Mouse (Mus musculus) heart, embryonic 14.5 days (tissue): ENCODE results near the gene H2-M10.5. TPM values are rescaled to one million over a fixed set of nuclear protein-coding genes. Genes with fewer than 3 reads are reported as not detected.
"Not testable (repeated sequence)": the region's sequence is repeated elsewhere in the genome, so short reads cannot be mapped to it uniquely, and the experiment has no call there.

Source experiments
- ATAC-seq: fragments of 200-750 bp; cut with Nextera tagmentation; 2 replicates; pipeline ENCODE4 v1.8.0; 2017; ENCODE audit warnings: low read depth, moderate TSS enrichment; ENCODE audit not compliant: insufficient number of reproducible peaks, insufficient read depth, low FRiP score
- H3K27ac ChIP-seq, 2 experiments: fragments of 200-500 bp in 1 of 2; fragments of 300-500 bp in 1 of 2; sonication (generic) in 1 of 2; replicated peaks in 1 of 2; 2 replicates each; pipeline ENCODE4 v1.5.1; 2012 to 2014; ENCODE audit warnings: low read depth in 2 of 2, low read length in 2 of 2, control low read depth in 1 of 2, mild to moderate bottlenecking in 1 of 2, mixed read lengths in 1 of 2; ENCODE audit not compliant: control insufficient read depth in 1 of 2, insufficient read depth in 1 of 2
- H3K27me3 ChIP-seq: fragments of 300-500 bp; sonication (generic); 2 replicates; pipeline ENCODE4 v1.6.1; 2014; ENCODE audit warnings: mild to moderate bottlenecking, low read length, control low read depth; ENCODE audit not compliant: control insufficient read depth, insufficient read depth
- H3K36me3 ChIP-seq: fragments of 300-500 bp; sonication (generic); 2 replicates; pipeline ENCODE4 v1.6.1; 2014; ENCODE audit warnings: mild to moderate bottlenecking, control low read depth, low read length, mixed read lengths; ENCODE audit not compliant: control insufficient read depth, insufficient read depth
- H3K4me1 ChIP-seq, 2 experiments: fragments of 200-500 bp in 1 of 2; fragments of 300-500 bp in 1 of 2; sonication (generic) in 1 of 2; 2 replicates each; pipeline ENCODE4 v1.6.1; 2012 to 2014; ENCODE audit warnings: low read length in 2 of 2, control low read depth in 1 of 2, mixed read lengths in 1 of 2; ENCODE audit not compliant: control insufficient read depth in 2 of 2, insufficient read depth in 2 of 2
- H3K4me2 ChIP-seq: fragments of 300-500 bp; sonication (generic); 2 replicates; pipeline ENCODE4 v1.6.1; 2014; ENCODE audit warnings: mild to moderate bottlenecking, low read length
- H3K4me3 ChIP-seq, 2 experiments: fragments of 200-500 bp in 1 of 2; fragments of 300-500 bp in 1 of 2; sonication (generic) in 1 of 2; 2 replicates each; pipeline ENCODE4 v1.5.1; 2012 to 2014; ENCODE audit warnings: low read length in 2 of 2, mild to moderate bottlenecking in 2 of 2, control low read depth in 1 of 2, low read depth in 1 of 2, moderate library complexity in 1 of 2; ENCODE audit not compliant: control insufficient read depth in 1 of 2, insufficient read depth in 1 of 2
- H3K9ac ChIP-seq: fragments of 300-500 bp; sonication (generic); 2 replicates; pipeline ENCODE4 v1.6.1; 2014; ENCODE audit warnings: mild to moderate bottlenecking, low read length
- H3K9me3 ChIP-seq: fragments of 300-500 bp; sonication (generic); 2 replicates; pipeline ENCODE4 v1.6.1; 2016; ENCODE audit warnings: low read length, control low read depth; ENCODE audit not compliant: control insufficient read depth
- WGBS: fragments of 180-500 bp; shearing (Covaris S2); extraction: QIAGEN DNeasy Blood & Tissue Kit; methylation state at CpG from one replicate; pipeline ENCODE4 v1.1.7; 2014; 5-methylcytosine and 5-hydroxymethylcytosine counted together
- polyA plus RNA-seq: library from polyadenylated mRNA; unstranded; fragments of >200 nt; fragmentation: Nextera tagmentation; extraction: Ambion mirVana; gene quantifications from 2 replicates; pipeline ENCODE4 v1.2.1, GENCODE M21; 2014

Gene H2-M10.5
- polyA plus RNA-seq = not detected in 2 replicates

DNA sequence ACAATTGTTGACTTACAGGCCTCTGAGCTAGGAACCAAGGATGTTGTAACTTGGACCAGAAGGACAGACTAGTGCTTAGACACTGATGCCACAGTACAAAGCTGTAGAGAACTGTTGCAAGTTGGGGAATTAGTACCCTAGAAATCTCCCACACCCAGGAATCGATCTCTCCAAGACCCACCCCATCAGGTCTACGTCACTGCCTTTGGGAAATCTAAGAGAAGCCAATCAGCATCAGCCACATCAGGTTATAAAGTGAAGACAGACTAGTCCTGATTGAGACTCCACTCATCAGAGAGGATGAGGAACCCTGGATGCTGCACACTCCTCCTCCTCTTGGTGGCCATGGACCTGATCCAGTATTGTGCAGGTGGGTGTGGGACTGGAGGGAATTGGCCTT lies at the start of gene H2-M10.5:
TSS of gene H2-M10.5 (plus strand) at position 301 of the 400 bp plus-strand sequence.
- not testable (repeated sequence) for H3K9me3 ChIP-seq, H3K9ac ChIP-seq, H3K27ac ChIP-seq, ATAC-seq, H3K4me1 ChIP-seq, H3K4me3 ChIP-seq, H3K27me3 ChIP-seq, H3K36me3 ChIP-seq, H3K4me2 ChIP-seq
- 81% methylated on average over 2 of the region's 2 CpGs for WGBS

DNA sequence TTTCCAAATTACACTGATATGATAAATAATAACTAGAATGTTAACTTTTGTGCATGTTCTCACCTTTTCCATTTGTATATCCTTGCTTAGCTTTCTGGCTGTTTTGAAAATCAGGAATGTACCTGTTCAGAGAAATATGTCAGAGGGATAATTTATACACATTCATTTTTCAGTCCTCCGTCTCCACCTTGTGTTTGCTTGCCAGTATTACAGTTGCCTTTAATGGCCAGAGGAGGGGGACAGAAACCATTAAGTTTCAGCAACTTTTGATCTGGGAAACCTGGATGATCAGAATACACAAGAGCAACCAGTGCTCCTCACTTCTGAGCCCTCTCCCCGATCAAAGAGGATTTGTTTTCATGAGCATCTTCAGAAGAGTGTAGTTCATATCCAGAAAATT lies 46.7 kb upstream of the H2-M10.5 start:
- Histone ChIP-seq H3K36me3 (no peaks in the 10 kb centered on the region), H3K27ac (no peak overlapping the region), H3K4me1 (no peaks in the 10 kb centered on the region), H3K27me3 (no peaks in the 10 kb centered on the region), H3K9me3 (no peaks in the 10 kb centered on the region), H3K9ac (no peak overlapping the region), H3K4me3 (no peak overlapping the region), H3K4me2 (no peak overlapping the region)
- ATAC-seq = no peak
- 27% methylated on average over 2 of the region's 2 CpGs for WGBS

DNA sequence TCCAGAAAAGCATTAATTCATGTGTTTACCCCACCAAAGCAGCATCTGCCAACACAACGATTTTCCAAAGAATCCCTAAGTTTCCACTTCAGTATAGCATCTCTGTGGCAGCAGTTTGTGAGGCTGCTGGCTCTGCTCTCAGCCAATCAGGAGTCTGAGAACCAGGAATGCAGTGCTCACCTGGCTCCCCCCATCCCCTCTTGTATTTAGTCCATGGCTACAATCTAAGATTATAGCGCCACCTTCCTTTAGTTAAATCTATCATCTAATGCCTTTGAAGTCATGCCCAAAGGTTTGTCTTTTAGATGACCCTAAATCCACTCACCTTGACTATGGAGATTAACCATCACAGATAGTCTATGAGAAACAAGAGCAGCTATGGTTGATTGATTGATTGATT lies 8.9 kb upstream of the H2-M10.5 start:
- no peak for ATAC-seq
- Histone ChIP-seq H3K27ac (no peak overlapping the region), H3K4me2 (no peak overlapping the region), H3K36me3 (no peaks in the 10 kb centered on the region), H3K4me1 (no peaks in the 10 kb centered on the region), H3K27me3 (no peaks in the 10 kb centered on the region), H3K4me3 (no peak overlapping the region), H3K9ac (no peak overlapping the region), H3K9me3 (no peaks in the 10 kb centered on the region)
- WGBS = 43% methylated on average over 2 of the region's 2 CpGs

DNA sequence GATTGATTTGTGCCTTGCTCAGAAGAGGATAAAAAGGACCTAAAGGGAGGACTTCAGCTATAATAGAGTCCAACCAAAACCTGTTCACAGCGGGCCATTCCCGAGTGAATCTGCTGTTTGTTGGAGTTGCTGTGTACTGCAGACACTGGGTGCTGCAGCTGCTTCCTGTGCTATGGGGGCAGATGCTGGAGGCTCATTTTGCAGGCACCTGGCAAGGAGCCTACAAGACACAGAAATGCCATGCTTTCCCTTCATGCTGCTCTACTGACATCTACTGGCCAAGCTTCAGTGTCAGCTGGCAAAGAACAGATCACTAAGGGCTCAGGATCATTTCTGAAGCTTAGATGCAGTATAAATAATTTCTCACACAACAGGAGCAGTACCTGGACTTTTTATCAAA lies 8.5 kb upstream of the H2-M10.5 start:
- H3K9me3 ChIP-seq, H3K36me3 ChIP-seq, H3K27ac ChIP-seq, H3K9ac ChIP-seq, ATAC-seq, H3K4me3 ChIP-seq, H3K27me3 ChIP-seq, H3K4me1 ChIP-seq, H3K4me2 ChIP-seq: not testable (repeated sequence)
- 29% methylated on average over 2 of the region's 2 CpGs for WGBS

DNA sequence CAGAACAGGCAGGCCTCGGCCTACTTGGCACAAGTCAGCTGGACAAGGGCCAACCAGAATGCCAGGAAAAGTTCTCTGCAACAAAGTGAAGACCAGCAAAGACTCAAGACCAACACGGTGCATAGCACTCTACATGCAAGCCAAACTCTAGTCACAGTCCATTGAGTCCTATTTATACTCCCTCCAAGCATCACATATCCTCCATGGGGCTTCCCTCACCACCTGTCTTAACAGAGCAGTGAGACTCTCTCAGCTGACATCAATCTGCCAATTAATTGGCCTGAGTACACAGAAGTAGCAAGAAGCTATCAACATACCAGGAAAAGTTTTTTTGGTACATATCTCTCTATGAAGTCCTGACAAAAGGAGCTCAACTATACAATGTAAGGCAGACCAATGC lies 7.3 kb upstream of the H2-M10.5 start:
- not testable (repeated sequence) for H3K36me3 ChIP-seq, H3K4me1 ChIP-seq, H3K27ac ChIP-seq, H3K4me3 ChIP-seq, H3K9ac ChIP-seq, H3K9me3 ChIP-seq, H3K4me2 ChIP-seq, ATAC-seq, H3K27me3 ChIP-seq
- WGBS = 66% methylated on average over 2 of the region's 2 CpGs

DNA sequence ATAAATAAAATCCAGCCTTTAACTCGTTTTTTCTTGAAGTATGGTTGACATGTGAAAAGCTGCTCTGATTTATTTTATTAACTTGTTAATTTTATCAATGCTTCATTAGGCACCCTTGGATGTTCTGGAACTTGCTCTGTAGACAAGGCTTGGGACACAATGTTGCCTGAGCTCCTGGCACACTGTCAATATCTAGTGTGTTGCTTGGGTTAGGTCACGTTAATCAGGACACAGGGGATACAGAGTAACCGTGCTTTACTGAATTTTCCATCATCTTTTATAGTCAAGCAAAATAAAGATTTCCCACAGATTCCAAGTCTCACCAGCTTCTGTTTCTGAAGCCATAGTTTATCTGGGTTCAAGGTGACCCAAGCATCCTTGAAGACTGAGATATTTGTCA lies 8.8 kb downstream of the H2-M10.5 start:
- no peak for ATAC-seq
- Histone ChIP-seq H3K4me2 (no peak overlapping the region), H3K27me3 (no peaks in the 10 kb centered on the region), H3K27ac (no peak overlapping the region), H3K4me3 (no peak overlapping the region), H3K9ac (no peak overlapping the region), H3K9me3 (no peaks in the 10 kb centered on the region), H3K4me1 (no peaks in the 10 kb centered on the region), H3K36me3 (no peaks in the 10 kb centered on the region)
- WGBS = 50% methylated on average over 3 of the region's 3 CpGs

DNA sequence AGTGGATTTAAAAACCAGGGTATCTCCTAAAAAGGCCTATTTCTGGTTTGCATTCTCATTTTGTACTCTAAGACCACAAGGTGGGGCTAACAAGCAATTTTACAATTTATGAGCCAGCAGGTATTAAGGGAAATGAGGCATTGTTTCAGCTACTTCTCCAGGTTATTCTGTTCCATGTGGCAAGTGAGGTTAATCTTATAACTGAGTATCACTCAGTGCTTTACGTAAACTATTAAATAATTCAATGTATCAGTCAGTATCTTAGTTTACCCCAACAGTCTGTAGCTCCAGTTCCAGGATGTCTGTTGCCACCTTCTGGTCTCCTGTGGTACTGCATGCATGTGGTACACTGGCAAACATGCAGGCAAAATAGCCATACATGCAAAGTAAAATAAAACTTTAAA lies 13.8 kb downstream of the H2-M10.5 start:
- not testable (repeated sequence) for H3K27me3 ChIP-seq, ATAC-seq, H3K4me1 ChIP-seq, H3K36me3 ChIP-seq, H3K27ac ChIP-seq, H3K4me3 ChIP-seq, H3K4me2 ChIP-seq, H3K9ac ChIP-seq, H3K9me3 ChIP-seq
- WGBS = 21% methylated on average over 1 of the region's 1 CpGs

DNA sequence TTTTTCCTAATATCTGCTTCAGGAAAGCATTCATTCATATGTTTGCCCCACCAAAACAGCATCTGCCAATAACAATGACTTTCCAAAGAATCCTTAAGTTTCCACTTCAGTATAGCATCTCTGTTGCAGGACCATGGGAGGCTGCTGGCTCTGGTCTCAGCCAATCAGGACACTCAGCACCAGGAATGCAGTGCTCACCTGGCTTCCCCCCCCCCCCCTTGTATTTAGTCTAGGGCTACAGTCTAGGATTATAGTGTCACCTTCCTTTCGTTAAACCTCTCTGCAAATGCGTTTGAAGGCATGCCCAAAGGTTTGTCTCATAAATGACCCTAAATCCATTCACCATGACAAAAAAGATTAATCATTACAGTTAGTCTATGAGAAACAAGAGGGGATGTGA lies 15.6 kb downstream of the H2-M10.5 start:
- no peak for ATAC-seq
- no peaks in the 10 kb centered on the region for H3K36me3 ChIP-seq
- H3K27ac ChIP-seq = no peak overlapping the region
- H3K27me3 ChIP-seq = no peaks in the 10 kb centered on the region
- H3K4me2 ChIP-seq = no peak overlapping the region
- H3K9ac ChIP-seq = no peak overlapping the region
- no peaks in the 10 kb centered on the region for H3K9me3 ChIP-seq
- no peak overlapping the region for H3K4me3 ChIP-seq
- WGBS = 86% methylated on average over 2 of the region's 2 CpGs
- H3K4me1 ChIP-seq = no peaks in the 10 kb centered on the region
